Mouse (Mus musculus): ENCODE results near the gene Phospho2. TPM values are rescaled to one million over a fixed set of nuclear protein-coding genes. Genes with fewer than 3 reads are reported as not detected.
A peak's percentile ranks its signal among the peaks of the same experiment; 100 is the strongest.

Phospho2 gene
- polyA plus RNA-seq (2014; fragmentation: Nextera tagmentation; extraction: Ambion mirVana) = 24.9 and 27.0 TPM in 2 replicates

GRCm38 (mm10) chr2:69789429-69790069 is at the start of gene Phospho2, which contains the start of gene Ccdc173:
Phospho2 (plus strand) TSS chr2:69789623.
Ccdc173 (minus strand) TSS chr2:69789575.
- 1% methylated on average over 43 of the region's 48 CpGs for WGBS
- Histone ChIP-seq H3K4me1 (ENCODE audit: control insufficient read depth, insufficient read depth, low read length) (no peaks in the 10 kb centered on the region), H3K9ac (ENCODE audit: low read depth, low read length) (peak within 1 kb of the TSS; percentile 77), H3K4me2 (ENCODE audit: low read depth, low read length) (peak within 1 kb of the TSS; percentile 77), H3K36me3 (ENCODE audit: control insufficient read depth, insufficient read depth, low read length) (peaks cover 17% of the 10 kb centered on the region), H3K27ac (replicated peaks; ENCODE audit: low read depth, low read length) (peak within 1 kb of the TSS; percentile 83), H3K9me3 (ENCODE audit: control insufficient read depth, low read length) (no peaks in the 10 kb centered on the region), H3K27me3 (replicated peaks; ENCODE audit: control insufficient read depth, insufficient read depth, low read length) (no peaks in the 10 kb centered on the region), H3K4me3 (ENCODE audit: low read depth, low read length) (peak within 1 kb of the TSS; percentile 71)
- DNase-seq (ENCODE audit: low spot score) (peak; percentile 99), ATAC-seq (ENCODE audit: low read depth) (peak; percentile 98)

- Histone ChIP-seq H3K27me3 (replicated peaks; ENCODE audit: control insufficient read depth, insufficient read depth, low read length) (no peaks in the 10 kb centered on the region), H3K9ac (ENCODE audit: low read depth, low read length) (no peak overlapping the region), H3K4me1 (ENCODE audit: control insufficient read depth, insufficient read depth, low read length) (no peaks in the 10 kb centered on the region), H3K4me3 (ENCODE audit: low read depth, low read length) (no peak overlapping the region), H3K36me3 (ENCODE audit: control insufficient read depth, insufficient read depth, low read length) (peaks cover 85% of the 10 kb centered on the region), H3K27ac (replicated peaks; ENCODE audit: low read depth, low read length) (no peak overlapping the region), H3K9me3 (ENCODE audit: control insufficient read depth, low read length) (peaks cover 5% of the 10 kb centered on the region; the same call in 1 of the 2 replicates), H3K4me2 (ENCODE audit: low read depth, low read length) (no peak overlapping the region)
- ATAC-seq (ENCODE audit: low read depth) (no peak), DNase-seq (ENCODE audit: low spot score) (no peak)
- WGBS = 90% methylated on average over 1 of the region's 1 CpGs
These were observed 44.3 kb upstream of the Phospho2 start for GRCm38 (mm10) chr2:69745091-69745490.

- no peaks in the 10 kb centered on the region for H3K27me3 ChIP-seq (replicated peaks; ENCODE audit: control insufficient read depth, insufficient read depth, low read length)
- no peaks in the 10 kb centered on the region for H3K4me1 ChIP-seq (ENCODE audit: control insufficient read depth, insufficient read depth, low read length)
- no peak overlapping the region for H3K27ac ChIP-seq (replicated peaks; ENCODE audit: low read depth, low read length)
- no peaks in the 10 kb centered on the region for H3K9me3 ChIP-seq (ENCODE audit: control insufficient read depth, low read length)
- H3K4me2 ChIP-seq (ENCODE audit: low read depth, low read length) = no peak overlapping the region
- WGBS = 78% methylated on average over 5 of the region's 5 CpGs
- no peak for DNase-seq (ENCODE audit: low spot score)
- H3K4me3 ChIP-seq (ENCODE audit: low read depth, low read length) = no peak overlapping the region
- ATAC-seq (ENCODE audit: low read depth) = no peak
- H3K36me3 ChIP-seq (ENCODE audit: control insufficient read depth, insufficient read depth, low read length) = no peaks in the 10 kb centered on the region
- H3K9ac ChIP-seq (ENCODE audit: low read depth, low read length) = no peak overlapping the region
These were observed 28.4 kb upstream of the Phospho2 start for GRCm38 (mm10) chr2:69760980-69761379.

- ATAC-seq (ENCODE audit: low read depth) = no peak
These were observed 26.1 kb upstream of the Phospho2 start for GRCm38 (mm10) chr2:69763340-69763739.

GRCm38 (mm10) chr2:69764716-69765115 is 24.7 kb upstream of the Phospho2 start:
- H3K36me3 ChIP-seq (ENCODE audit: control insufficient read depth, insufficient read depth, low read length) = no peaks in the 10 kb centered on the region
- whole genome bisulfite sequencing = 51% methylated on average over 1 of the region's 1 CpGs
- no peak overlapping the region for H3K4me3 ChIP-seq (ENCODE audit: low read depth, low read length)
- H3K27me3 ChIP-seq (replicated peaks; ENCODE audit: control insufficient read depth, insufficient read depth, low read length) = no peaks in the 10 kb centered on the region
- no peak for ATAC-seq (ENCODE audit: low read depth)
- no peak overlapping the region for H3K9ac ChIP-seq (ENCODE audit: low read depth, low read length)
- H3K9me3 ChIP-seq (ENCODE audit: control insufficient read depth, low read length) = no peaks in the 10 kb centered on the region
- no peak overlapping the region for H3K4me2 ChIP-seq (ENCODE audit: low read depth, low read length)
- peak overlapping the region; percentile 76 for H3K27ac ChIP-seq (replicated peaks; ENCODE audit: low read depth, low read length)
- DNase-seq (ENCODE audit: low spot score) = peak; percentile 77
- no peaks in the 10 kb centered on the region for H3K4me1 ChIP-seq (ENCODE audit: control insufficient read depth, insufficient read depth, low read length)

More at GRCm38 (mm10) chr2:69763340-69763739, 26.1 kb upstream of the Phospho2 start:
- no peak overlapping the region for H3K9ac ChIP-seq (ENCODE audit: low read depth, low read length)
- WGBS = 81% methylated on average over 4 of the region's 4 CpGs
- no peak overlapping the region for H3K27ac ChIP-seq (replicated peaks; ENCODE audit: low read depth, low read length)
- no peaks in the 10 kb centered on the region for H3K4me1 ChIP-seq (ENCODE audit: control insufficient read depth, insufficient read depth, low read length)
- no peaks in the 10 kb centered on the region for H3K36me3 ChIP-seq (ENCODE audit: control insufficient read depth, insufficient read depth, low read length)
- DNase-seq (ENCODE audit: low spot score) = no peak
- H3K4me3 ChIP-seq (ENCODE audit: low read depth, low read length) = no peak overlapping the region
- H3K27me3 ChIP-seq (replicated peaks; ENCODE audit: control insufficient read depth, insufficient read depth, low read length) = no peaks in the 10 kb centered on the region
- no peak overlapping the region for H3K4me2 ChIP-seq (ENCODE audit: low read depth, low read length)
- H3K9me3 ChIP-seq (ENCODE audit: control insufficient read depth, low read length) = no peaks in the 10 kb centered on the region

GRCm38 (mm10) chr2:69773331-69773730 is 16.1 kb upstream of the Phospho2 start:
- no peak overlapping the region for H3K4me3 ChIP-seq (ENCODE audit: low read depth, low read length)
- H3K27me3 ChIP-seq (replicated peaks; ENCODE audit: control insufficient read depth, insufficient read depth, low read length) = no peaks in the 10 kb centered on the region
- no peak overlapping the region for H3K9ac ChIP-seq (ENCODE audit: low read depth, low read length)
- no peaks in the 10 kb centered on the region for H3K4me1 ChIP-seq (ENCODE audit: control insufficient read depth, insufficient read depth, low read length)
- no peak overlapping the region for H3K27ac ChIP-seq (replicated peaks; ENCODE audit: low read depth, low read length)
- WGBS = 89% methylated on average over 3 of the region's 3 CpGs
- H3K4me2 ChIP-seq (ENCODE audit: low read depth, low read length) = no peak overlapping the region
- DNase-seq (ENCODE audit: low spot score) (no peak), ATAC-seq (ENCODE audit: low read depth) (no peak)
- 0 out of 2 replicates have a peak, but pooled peaks cover 3% of the 10 kb centered on the region for H3K36me3 ChIP-seq (ENCODE audit: control insufficient read depth, insufficient read depth, low read length)
- H3K9me3 ChIP-seq (ENCODE audit: control insufficient read depth, low read length) = no peaks in the 10 kb centered on the region

- Histone ChIP-seq H3K36me3 (ENCODE audit: control insufficient read depth, insufficient read depth, low read length) (0 out of 2 replicates have a peak, but pooled peaks cover 3% of the 10 kb centered on the region), H3K9ac (ENCODE audit: low read depth, low read length) (no peak overlapping the region), H3K27me3 (replicated peaks; ENCODE audit: control insufficient read depth, insufficient read depth, low read length) (no peaks in the 10 kb centered on the region), H3K4me3 (ENCODE audit: low read depth, low read length) (no peak overlapping the region), H3K4me1 (ENCODE audit: control insufficient read depth, insufficient read depth, low read length) (no peaks in the 10 kb centered on the region), H3K9me3 (ENCODE audit: control insufficient read depth, low read length) (no peaks in the 10 kb centered on the region), H3K27ac (replicated peaks; ENCODE audit: low read depth, low read length) (no peak overlapping the region; the same call in 1 of the 2 replicates), H3K4me2 (ENCODE audit: low read depth, low read length) (no peak overlapping the region)
- peak; percentile 28 for DNase-seq (ENCODE audit: low spot score)
- WGBS = 74% methylated on average over 7 of the region's 7 CpGs
- no peak for ATAC-seq (ENCODE audit: low read depth)
These were observed 11.2 kb upstream of the Phospho2 start for GRCm38 (mm10) chr2:69777985-69778835.

- Histone ChIP-seq H3K27me3 (replicated peaks; ENCODE audit: control insufficient read depth, insufficient read depth, low read length) (no peaks in the 10 kb centered on the region), H3K27ac (replicated peaks; ENCODE audit: low read depth, low read length) (no peak overlapping the region), H3K4me1 (ENCODE audit: control insufficient read depth, insufficient read depth, low read length) (no peaks in the 10 kb centered on the region), H3K9me3 (ENCODE audit: control insufficient read depth, low read length) (no peaks in the 10 kb centered on the region), H3K36me3 (ENCODE audit: control insufficient read depth, insufficient read depth, low read length) (0 out of 2 replicates have a peak, but pooled peaks cover 3% of the 10 kb centered on the region), H3K4me3 (ENCODE audit: low read depth, low read length) (no peak overlapping the region), H3K4me2 (ENCODE audit: low read depth, low read length) (no peak overlapping the region), H3K9ac (ENCODE audit: low read depth, low read length) (no peak overlapping the region)
- 52% methylated on average over 5 of the region's 5 CpGs for WGBS
- no peak for ATAC-seq (ENCODE audit: low read depth)
- no peak for DNase-seq (ENCODE audit: low spot score)
These were observed 10.6 kb upstream of the Phospho2 start for GRCm38 (mm10) chr2:69778836-69779177.
